Mouse (Mus musculus): ENCODE data around the gene Ablim2.

- TF ChIP-seq ZC3H11A (IDR thresholded peaks at IDR 0.05; ENCODE audit: borderline replicate concordance, low read depth, low read length) (no peak), CHD2 (IDR thresholded peaks at IDR 0.05; ENCODE audit: low read depth, low read length) (no peak), HCFC1 (IDR thresholded peaks at IDR 0.05; ENCODE audit: borderline replicate concordance, insufficient read depth, low read length) (no peak), ZNF384 (IDR thresholded peaks at IDR 0.05; ENCODE audit: low read depth, low read length) (no peak)
Observed at GRCm38 (mm10) chr5:35897147-35897546, 139.5 kb downstream of the Ablim2 start.
